Mouse (Mus musculus) frontal cortex, postnatal 10 days (tissue): ENCODE measurements around the gene Pnma5.
"Not testable (repeated sequence)": the region's sequence is repeated elsewhere in the genome, so short reads cannot be mapped to it uniquely, and the experiment has no call there.

Experiments
- DNase-seq, 2 experiments: peaks; one replicate each; pipeline ENCODE4 v3.0.0; 2022; ENCODE audit warnings: low spot score in 2 of 2, mixed read lengths in 1 of 2

Pnma5 gene

DNA sequence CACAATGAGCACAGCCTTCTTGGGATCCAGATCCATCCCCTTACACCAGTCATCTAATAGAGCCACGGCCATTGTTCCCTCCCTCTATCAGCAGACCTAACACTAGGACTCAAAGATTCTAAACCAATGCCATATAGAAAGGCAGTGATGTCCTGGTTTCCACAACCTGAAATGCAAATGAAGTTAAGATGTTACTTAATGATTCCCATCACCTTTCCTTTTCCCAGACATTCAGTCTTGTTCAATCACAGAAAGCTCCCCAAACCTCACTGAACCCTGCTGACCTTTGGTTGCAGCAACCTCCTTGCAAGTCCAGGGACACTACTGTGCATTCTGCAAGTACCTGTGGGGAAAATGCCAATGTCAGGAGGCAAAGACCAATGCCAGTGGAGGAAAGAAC is at the start of gene Pnma5:
Pnma5 (minus strand) TSS at position 101 of the 400 bp plus-strand sequence.
- no peak for DNase-seq

- not testable (repeated sequence) for DNase-seq
Observed at GRCm38 (mm10) chrX:73082267-73083055, 45.6 kb upstream of the Pnma5 start, which contains the start of gene Xlr4a. Gene Xlr4a, minus strand, starts transcription at chrX:73082478.

- not testable (repeated sequence) for DNase-seq
Observed at GRCm38 (mm10) chrX:73066765-73067312, 29.9 kb upstream of the Pnma5 start.

DNA sequence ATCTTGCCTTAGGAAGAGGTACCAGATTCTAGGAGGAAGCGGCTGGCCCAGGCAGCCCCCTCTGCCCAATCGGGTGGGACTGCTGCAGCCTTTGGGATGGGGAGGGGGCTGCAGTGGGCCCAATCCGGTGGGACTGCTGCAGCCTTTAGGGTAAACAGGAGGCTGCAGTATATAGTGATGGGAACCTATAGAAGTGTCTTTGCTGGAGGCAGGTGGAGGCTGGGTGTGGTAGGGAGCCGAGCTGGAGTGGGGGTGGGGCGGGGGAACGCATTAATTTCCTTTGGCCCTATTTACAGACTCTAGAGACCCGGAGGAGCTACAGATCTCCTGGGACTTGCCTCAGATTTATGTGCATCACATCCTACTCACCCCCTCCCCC is 27.5 kb upstream of the Pnma5 start, which contains the start of gene Pnma3:
Pnma3 (plus strand) TSS at position 373 of the 379 bp plus-strand sequence.
- no peak for DNase-seq

- DNase-seq, result peak; percentile 32 to 37
Observed at GRCm38 (mm10) chrX:73063512-73064414, 26.9 kb upstream of the Pnma5 start.

DNA sequence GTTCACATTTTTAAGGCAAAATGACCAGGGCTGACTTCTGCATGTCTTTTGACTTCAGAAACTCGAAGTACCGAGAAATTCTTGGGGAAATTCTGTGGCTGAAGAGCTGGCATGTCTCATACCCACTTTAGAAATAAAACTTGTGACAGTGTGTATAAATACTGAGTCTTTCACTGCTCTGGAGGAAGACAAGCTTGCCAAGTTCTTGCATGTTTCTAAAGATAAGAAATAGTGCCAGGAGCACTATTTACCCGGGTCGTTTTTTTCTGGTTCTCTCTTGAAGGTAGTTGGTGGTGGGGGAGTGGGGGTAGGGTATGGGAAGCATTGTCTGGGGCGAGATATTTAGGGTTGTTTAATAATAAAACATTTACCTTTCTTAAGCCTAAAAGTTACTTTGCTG is 25.4 kb upstream of the Pnma5 start:
- DNase-seq, result no peak

GRCm38 (mm10) chrX:73061528-73061927 is 24.6 kb upstream of the Pnma5 start:
- no peak for DNase-seq

DNA sequence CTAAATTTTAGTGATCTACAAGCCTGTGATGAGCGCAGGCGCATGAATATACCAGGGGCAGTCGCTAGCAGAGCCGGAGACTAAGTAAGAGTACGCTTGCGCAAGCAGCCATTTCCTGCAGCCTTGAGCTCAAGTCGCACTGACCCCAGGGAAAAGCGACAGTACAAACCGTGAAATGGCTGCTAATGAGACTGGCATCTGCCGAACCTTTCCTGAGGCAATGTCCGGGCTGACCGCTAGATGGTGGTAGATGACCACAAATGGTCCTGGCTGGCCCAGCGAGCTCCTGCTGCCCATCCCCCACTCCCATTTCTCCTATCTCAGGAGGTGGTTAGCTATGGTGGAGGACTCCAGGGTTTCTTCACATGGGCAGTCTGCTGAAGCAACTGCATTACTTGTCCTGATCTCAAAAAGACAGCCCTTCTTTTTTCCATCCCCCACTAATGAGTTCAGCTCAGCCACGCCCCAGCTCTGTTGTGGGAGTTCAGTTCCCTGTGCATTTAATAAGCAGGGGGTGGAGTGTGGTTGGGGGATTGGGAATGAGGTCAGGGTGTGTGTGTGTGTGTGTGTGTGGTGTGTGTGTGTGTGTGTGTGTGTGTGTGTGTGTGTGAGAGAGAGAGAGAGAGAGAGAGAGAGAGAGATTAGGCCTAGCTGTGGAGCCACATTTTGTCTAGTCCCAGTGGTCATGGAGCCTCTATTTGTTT is 17.1 kb upstream of the Pnma5 start:
- DNase-seq, result peak; percentile 84 to 91

GRCm38 (mm10) chrX:73039666-73040065 is 2.8 kb upstream of the Pnma5 start:
- no peak for DNase-seq

- DNase-seq, result no peak
Observed at GRCm38 (mm10) chrX:73038831-73039230, 1.9 kb upstream of the Pnma5 start.

- DNase-seq, result no peak
Observed at GRCm38 (mm10) chrX:73012846-73013245, 24.1 kb downstream of the Pnma5 start.

- peak; percentile 87 to 88 for DNase-seq
Observed at GRCm38 (mm10) chrX:73007597-73008479, 29.1 kb downstream of the Pnma5 start.

DNA sequence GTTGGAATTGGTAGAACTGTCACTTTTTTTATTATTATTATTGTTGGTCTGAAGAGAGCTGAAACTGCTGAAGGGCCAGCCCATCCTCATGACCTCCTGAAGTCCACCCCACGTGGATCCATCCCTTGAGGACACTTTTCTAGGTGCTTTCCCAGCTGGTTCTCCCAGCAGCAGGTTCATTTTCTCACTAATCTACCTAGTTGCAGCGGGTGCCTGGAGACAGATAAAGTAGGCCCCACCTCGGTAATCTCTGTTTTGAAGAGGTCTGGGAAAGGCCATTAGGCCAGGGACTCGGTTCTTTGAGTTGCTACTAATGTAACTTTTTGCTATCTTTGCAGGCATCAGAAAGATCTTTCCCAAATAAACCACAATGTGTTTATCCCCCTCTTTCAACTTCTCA is 31.2 kb downstream of the Pnma5 start:
- no peak for DNase-seq

DNA sequence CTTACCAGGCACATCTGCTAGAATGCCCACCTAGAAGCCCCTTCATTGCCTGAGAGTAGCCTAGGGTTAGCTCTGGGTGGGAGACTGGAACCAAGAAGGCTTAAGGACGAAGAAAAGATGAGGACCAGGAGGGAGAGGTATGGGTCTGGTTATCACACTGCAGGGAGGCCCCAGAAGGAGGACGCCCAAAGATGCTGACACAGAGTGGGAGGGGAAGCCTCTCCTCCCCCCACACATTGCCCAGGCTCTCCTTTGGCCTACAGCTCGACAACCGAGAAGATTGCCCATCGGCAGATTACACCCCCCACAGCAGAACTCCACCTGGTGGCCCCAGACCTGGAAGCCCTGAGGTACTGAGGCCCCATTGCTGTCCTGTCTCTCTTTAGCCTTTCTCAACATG is 33.8 kb downstream of the Pnma5 start:
- no peak for DNase-seq

GRCm38 (mm10) chrX:72995542-72995941 is 41.4 kb downstream of the Pnma5 start:
- no peak for DNase-seq

DNA sequence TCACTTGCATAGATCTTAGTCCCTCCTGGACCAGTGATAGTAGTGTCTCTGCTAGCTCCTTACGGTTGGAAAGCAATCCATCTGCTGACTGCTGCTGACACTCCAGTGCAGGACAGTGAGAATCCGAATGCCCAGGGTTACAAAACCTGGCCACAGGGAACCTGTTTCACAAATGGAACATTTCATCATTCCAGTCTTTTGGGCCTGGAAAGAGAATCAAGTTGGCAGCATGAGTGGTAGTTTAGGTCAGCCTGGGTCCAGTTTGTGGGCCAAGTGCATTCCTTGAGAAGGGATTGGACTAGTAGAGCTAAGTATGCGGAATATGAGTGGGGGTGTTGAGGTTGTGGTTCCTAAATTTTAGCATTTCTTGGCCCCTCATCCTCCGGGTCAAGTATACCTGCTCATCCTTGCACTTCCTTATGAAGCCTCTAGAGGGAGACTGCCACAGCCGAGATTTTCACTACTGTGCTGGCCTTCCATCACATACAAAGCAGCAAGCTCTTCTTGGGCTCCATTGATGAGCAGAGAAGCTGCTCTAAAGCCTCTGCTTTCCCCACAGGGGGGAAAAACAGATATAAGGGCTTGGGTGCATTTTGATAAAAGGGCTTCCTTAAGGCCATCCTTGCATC is 44.5 kb downstream of the Pnma5 start:
- DNase-seq, result no peak

DNA sequence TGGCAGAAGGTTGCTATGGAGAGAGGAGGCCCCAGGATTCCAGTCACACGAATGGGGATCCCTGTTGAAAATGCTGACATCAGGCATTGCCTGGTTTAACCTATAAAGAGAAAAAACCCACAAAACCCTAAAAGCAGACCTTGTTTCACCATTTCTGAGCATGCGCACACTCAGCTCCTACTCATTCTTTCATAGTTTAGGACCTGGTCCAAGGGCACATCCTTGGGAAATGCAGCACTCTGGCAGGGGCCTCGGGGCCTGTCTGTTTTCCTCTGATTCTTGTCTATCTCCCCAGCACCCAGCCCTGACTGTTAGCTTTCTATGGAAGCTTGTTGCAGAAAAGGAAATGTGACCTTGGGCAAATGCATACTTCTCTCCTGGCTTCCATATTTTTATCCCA is 46.3 kb downstream of the Pnma5 start:
- no peak for DNase-seq

DNA sequence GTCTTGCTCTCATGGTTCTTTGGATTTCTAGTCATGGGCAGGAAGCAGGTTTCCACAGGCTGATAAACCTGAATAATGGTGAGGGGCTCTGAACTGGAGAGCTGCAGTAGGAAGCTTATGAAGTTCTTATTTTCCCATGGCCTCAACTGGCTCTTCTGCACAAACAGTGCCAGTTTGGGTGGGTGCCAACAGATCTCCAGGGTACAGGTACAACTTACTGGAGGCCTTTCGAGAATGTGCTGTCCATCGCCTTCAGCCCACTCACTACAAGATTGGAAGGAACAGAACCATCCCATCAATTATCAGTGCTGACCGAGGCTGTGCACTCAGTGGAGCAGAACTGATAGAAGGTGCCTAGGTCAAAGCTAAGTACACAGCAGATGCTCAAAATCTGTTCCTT is 48.5 kb downstream of the Pnma5 start:
- DNase-seq, result no peak

- no peak for DNase-seq
Observed at GRCm38 (mm10) chrX:72987520-72987905, 49.4 kb downstream of the Pnma5 start.

GRCm38 (mm10) chrX:72986841-72987519 is 49.9 kb downstream of the Pnma5 start, which contains the start of gene Zfp185:
Gene Zfp185, plus strand, starts transcription at chrX:72987339.
- peak in 1 of 2 experiments; percentile 8 for DNase-seq
